ENCODE assay signal across 8 mouse cellular contexts in genomic region chr13:64364258-64364657, GRCm38 (mm10). TPM values are rescaled to one million over a fixed set of nuclear protein-coding genes. Genes with fewer than 3 reads are reported as not detected.
DNase-seq lines count a peak whose midpoint lies in the region; ATAC-seq and TF ChIP-seq lines count a peak whose summit lies in the region.

No protein-coding gene starts in this region.

- H3K4me3 ChIP-seq in liver, embryonic 14.5 days (ENCODE audit: insufficient read depth in 1 of 2, low read depth in 2 of 2, low read length in 2 of 2), result no peak overlapping the region

- 0 out of 4 replicates have a peak, but pooled peaks cover 0 to 3% of the 10 kb centered on the region in 2 experiments for H3K4me1 ChIP-seq in liver, embryonic 14.5 days (replicated peaks; ENCODE audit: control insufficient read depth in 2 of 2, insufficient read depth in 2 of 2, low read length in 1 of 2)

- intact Hi-C loops in left cerebral cortex, postnatal 4 days (cut with DNase I), result no loop called here

- no peak overlapping the region for H3K4me2 ChIP-seq in liver, embryonic 14.5 days (ENCODE audit: low read depth)

- H3K36me3 ChIP-seq in liver, embryonic 14.5 days (replicated peaks; ENCODE audit: control insufficient read depth, insufficient read depth, low read depth), result no peaks in the 10 kb centered on the region

- H3K27me3 ChIP-seq in liver, embryonic 14.5 days (ENCODE audit: control insufficient read depth, insufficient read depth, low read length), result no peaks in the 10 kb centered on the region

- peak; percentile 73 for TF ChIP-seq CTCF in liver, embryonic 14.5 days (IDR thresholded peaks at IDR 0.05; ENCODE audit: low read depth)

- ATAC-seq in frontal cortex, adult (ENCODE audit: low TSS enrichment), result peak; percentile 78
- peak; percentile 49; the same call in 1 of the 2 replicates for ATAC-seq in liver, embryonic 14.5 days (ENCODE audit: insufficient read depth)

- no peak for DNase-seq in frontal cortex, postnatal 10 days (ENCODE audit: low spot score in 2 of 2)
- DNase-seq in right cerebral cortex, postnatal 4 days, result peak; percentile 11
- DNase-seq in right cerebral cortex, postnatal 10 days (ENCODE audit: low spot score in 2 of 2), result no peak
- peak; percentile 51 to 53 for DNase-seq in cerebellum, postnatal 36 days
- DNase-seq in liver, embryonic 14.5 days (ENCODE audit: low read depth in 3 of 3, low spot score in 3 of 3), result no peak
- peak; percentile 72 for DNase-seq in thymus, postnatal 25 days
- DNase-seq in left cerebral cortex, postnatal 4 days, result no peak

- H3K9ac ChIP-seq in liver, embryonic 14.5 days (replicated peaks), result no peak overlapping the region

- H3K9me3 ChIP-seq in liver, embryonic 14.5 days (ENCODE audit: control insufficient read depth, low read length), result no peaks in the 10 kb centered on the region

- whole genome bisulfite sequencing in liver, embryonic 14.5 days (ENCODE audit: insufficient replicate concordance), result 48% methylated on average over 2 of the region's 2 CpGs

- TF ChIP-seq EP300 in liver, embryonic 14.5 days (IDR thresholded peaks at IDR 0.05; ENCODE audit: low read depth), result no peak

- H3K27ac ChIP-seq in liver, embryonic 14.5 days, result no peak overlapping the region

RNA-seq across cellular contexts. Expression of gene Ctsl, which starts 6.4 kb away (rescaled TPM):
- 62.5 and 82.2 TPM in 2 replicates for polyA plus RNA-seq in liver, embryonic 14.5 days (2012; rRNA removed)
- polyA plus RNA-seq in liver, embryonic 14.5 days (2014; fragmentation: Nextera tagmentation; extraction: Ambion mirVana), result 135 and 161 TPM in 2 replicates
- total RNA-seq in left cerebral cortex, postnatal 4 days (2021), result 100 to 1,000 TPM; 125 to 132 TPM

RNA-seq across cellular contexts. Expression of gene Aaed1, which starts 51.7 kb away (rescaled TPM):
- polyA plus RNA-seq in liver, embryonic 14.5 days (2012; rRNA removed), result 4.3 and 7.0 TPM in 2 replicates
- polyA plus RNA-seq in liver, embryonic 14.5 days (2014; fragmentation: Nextera tagmentation; extraction: Ambion mirVana), result 14.9 and 15.0 TPM in 2 replicates
- total RNA-seq in left cerebral cortex, postnatal 4 days (2021), result 1 to 10 TPM; 6.4 to 7.3 TPM

Comparison
In these comparisons a context has a peak if more than half of its experiments do, and no peak if none do; other contexts are left out.
1. DNase-seq: peak in right cerebral cortex, postnatal 4 days (single experiment), cerebellum, postnatal 36 days (2 of 2) and thymus, postnatal 25 days (single experiment); none in frontal cortex, postnatal 10 days (0 of 2), right cerebral cortex, postnatal 10 days (0 of 2), liver, embryonic 14.5 days (0 of 3) and left cerebral cortex, postnatal 4 days (single experiment).